Mouse (Mus musculus) heart, adult 2 months (tissue): ENCODE measurements around the gene Arhgef25.

Experiments used
- CTCF ChIP-seq: fragments of 200-600 bp; IDR thresholded peaks from 2 replicates; pipeline ENCODE4 v1.8.1; 2022; ENCODE audit warnings: antibody characterized with exemption, mild to moderate bottlenecking, moderate library complexity
- EP300 ChIP-seq: fragments of 200-500 bp; IDR thresholded peaks from 2 replicates; pipeline ENCODE4 v1.6.1; 2011; ENCODE audit warnings: low read depth, low read length, control low read depth; ENCODE audit not compliant: insufficient read depth
- POLR2A ChIP-seq: fragments of 200-500 bp; IDR thresholded peaks from 2 replicates; pipeline ENCODE4 v1.6.1; 2011; ENCODE audit warnings: mild to moderate bottlenecking, low read depth, low read length, control low read depth; ENCODE audit not compliant: insufficient read depth

GRCm38 (mm10) chr10:127166771-127167613 is 22.9 kb downstream of the Arhgef25 start:
- TF ChIP-seq EP300 (no peak), POLR2A (no peak), CTCF (no peak)
